Mouse (Mus musculus): ENCODE measurements around the gene Uhrf1bp1l. TPM values are rescaled to one million over a fixed set of nuclear protein-coding genes. Genes with fewer than 3 reads are reported as not detected.

Uhrf1bp1l gene
- polyA plus RNA-seq, 1 experiment: 43.5 TPM

DNA sequence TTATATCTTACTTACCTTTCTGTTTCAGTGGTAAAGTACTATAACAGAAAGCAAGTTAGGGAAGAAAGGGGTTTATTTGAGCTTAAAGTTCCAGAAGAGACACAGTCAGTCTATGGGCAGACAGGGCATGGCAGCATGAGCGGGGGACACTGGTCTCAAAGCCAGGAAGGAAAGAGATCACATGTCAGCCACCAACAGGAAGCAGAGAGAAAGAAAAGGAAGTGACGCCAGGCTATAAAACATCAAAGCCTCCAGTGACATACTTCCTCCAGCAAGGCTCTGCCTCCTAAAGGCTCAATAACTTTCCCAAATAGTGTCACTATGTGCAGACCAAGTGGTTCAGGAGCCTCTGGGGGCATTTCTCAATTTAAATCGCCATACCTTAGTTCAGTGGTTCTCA, 124.0 kb downstream of the Uhrf1bp1l start:
- Histone ChIP-seq H3K4me3 (ENCODE audit: low read depth, low read length) (no peak overlapping the region), H3K27me3 (ENCODE audit: control insufficient read depth, insufficient read depth, low read length, poor library complexity, severe bottlenecking) (no peaks in the 10 kb centered on the region; the same call in 1 of the 2 replicates), H3K4me1 (ENCODE audit: control insufficient read depth, insufficient read depth, low read length) (no peaks in the 10 kb centered on the region), H3K36me3 (ENCODE audit: control insufficient read depth, insufficient read depth, low read length, poor library complexity, severe bottlenecking) (no peaks in the 10 kb centered on the region), H3K27ac (ENCODE audit: insufficient read depth, low read length) (no peak overlapping the region), H3K9ac (ENCODE audit: low read depth, poor library complexity, severe bottlenecking) (no peak overlapping the region), H3K9me3 (replicated peaks; ENCODE audit: control insufficient read depth, insufficient read depth, low read length, poor library complexity, severe bottlenecking) (no peaks in the 10 kb centered on the region)
- TF ChIP-seq EP300 (IDR thresholded peaks at IDR 0.05; ENCODE audit: insufficient read depth, low read depth, low read length) (no peak), POLR2A (IDR thresholded peaks at IDR 0.05; ENCODE audit: insufficient read depth, low read length) (no peak), CTCF (IDR thresholded peaks at IDR 0.05; ENCODE audit: low read depth, low read length) (no peak)

Other genes starting within 250 kb of the Uhrf1bp1l start
- gene Nr1h4, start 211.4 kb upstream of the Uhrf1bp1l start, polyA plus RNA-seq (2011; ENCODE audit: insufficient read depth, insufficient read length, low read depth, missing spikeins): not detected in 2 replicates
- gene Slc17a8, start 123.7 kb upstream of the Uhrf1bp1l start, polyA plus RNA-seq (2011; ENCODE audit: insufficient read depth, insufficient read length, low read depth, missing spikeins): not detected in 2 replicates
- gene Scyl2, start 58.7 kb upstream of the Uhrf1bp1l start, polyA plus RNA-seq (2011; ENCODE audit: insufficient read depth, insufficient read length, low read depth, missing spikeins): 56.3 and 58.2 TPM in 2 replicates
- 32.8 and 40.7 TPM in 2 replicates for gene Actr6, start 12.7 kb upstream of the Uhrf1bp1l start, polyA plus RNA-seq (2011; ENCODE audit: insufficient read depth, insufficient read length, low read depth, missing spikeins)
- 2.3 and 4.1 TPM in 2 replicates for gene Anks1b, start 128.5 kb downstream of the Uhrf1bp1l start, polyA plus RNA-seq (2011; ENCODE audit: insufficient read depth, insufficient read length, low read depth, missing spikeins)